Mouse (Mus musculus) liver, embryonic 13.5 days (tissue): ENCODE results near the gene Gm21903. TPM values are rescaled to one million over a fixed set of nuclear protein-coding genes. Genes with fewer than 3 reads are reported as not detected.
"Not testable (repeated sequence)": the region's sequence is repeated elsewhere in the genome, so short reads cannot be mapped to it uniquely, and the experiment has no call there.

Experiments
- ATAC-seq: fragments of 200-750 bp; cut with Nextera tagmentation; 2 replicates; pipeline ENCODE4 v1.8.0; 2017; ENCODE audit warnings: low read depth, mild to moderate bottlenecking, moderate number of reproducible peaks, moderate library complexity
- DNase-seq: peaks from one replicate; pipeline ENCODE4 v3.0.0; 2022
- H3K27ac ChIP-seq: fragments of 300-500 bp; sonication (generic); 2 replicates; pipeline ENCODE4 v1.5.1; 2015; ENCODE audit warnings: moderate library complexity, mild to moderate bottlenecking, inconsistent platforms
- H3K27me3 ChIP-seq: fragments of 300-500 bp; sonication (generic); 2 replicates; pipeline ENCODE4 v1.6.1; 2015; ENCODE audit warnings: mild to moderate bottlenecking, inconsistent platforms
- H3K36me3 ChIP-seq: fragments of 300-500 bp; sonication (generic); 2 replicates; pipeline ENCODE4 v1.6.1; 2015; ENCODE audit warnings: mild to moderate bottlenecking, inconsistent platforms
- H3K4me1 ChIP-seq: fragments of 300-500 bp; sonication (generic); replicated peaks from 2 replicates; pipeline ENCODE4 v1.6.1; 2015; ENCODE audit warnings: inconsistent platforms
- H3K4me2 ChIP-seq: fragments of 300-500 bp; sonication (generic); 2 replicates; pipeline ENCODE4 v1.6.1; 2015; ENCODE audit warnings: inconsistent platforms, mild to moderate bottlenecking, moderate library complexity
- H3K4me3 ChIP-seq: fragments of 300-500 bp; sonication (generic); replicated peaks from 2 replicates; pipeline ENCODE4 v1.5.1; 2015; ENCODE audit warnings: mild to moderate bottlenecking, inconsistent platforms
- H3K9ac ChIP-seq: fragments of 300-500 bp; sonication (generic); 2 replicates; pipeline ENCODE4 v1.6.1; 2015; ENCODE audit warnings: mild to moderate bottlenecking, inconsistent platforms
- H3K9me3 ChIP-seq: fragments of 300-500 bp; sonication (generic); replicated peaks from 2 replicates; pipeline ENCODE4 v1.6.1; 2016; ENCODE audit warnings: inconsistent platforms
- whole genome bisulfite sequencing: fragments of 180-500 bp; shearing (Covaris S2); methylation state at CpG from one replicate; pipeline ENCODE4 v1.1.7; 2015; ENCODE audit not compliant: insufficient replicate concordance; 5-methylcytosine and 5-hydroxymethylcytosine counted together
- polyA plus RNA-seq: library from polyadenylated mRNA; unstranded; fragments of >200 nt; fragmentation: Nextera tagmentation; extraction: Ambion mirVana; gene quantifications from 2 replicates; pipeline ENCODE4 v1.2.1, GENCODE M21; 2015

Gene Gm21903
- not detected in 2 replicates for polyA plus RNA-seq

DNA sequence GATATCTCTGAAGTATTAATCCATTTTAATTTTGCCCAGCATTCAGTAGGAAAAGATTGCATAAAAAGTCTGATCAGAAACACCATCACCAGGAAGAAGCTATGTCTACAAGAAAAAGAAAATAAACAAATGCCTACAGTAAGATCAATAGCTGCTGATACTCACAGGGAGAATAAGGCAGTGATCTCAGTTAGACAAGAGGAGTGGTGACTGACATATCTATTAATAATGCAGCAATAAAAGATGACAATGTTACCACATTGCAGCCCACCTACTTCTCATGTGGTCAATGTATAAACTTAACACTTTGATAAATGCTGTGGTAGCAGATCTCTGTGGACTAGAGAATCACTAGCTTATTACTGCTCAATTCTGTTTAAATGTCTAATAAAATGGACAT lies at the start of gene Gm21903:
TSS of gene Gm21903 (minus strand) at position 101 of the 400 bp plus-strand sequence.
- Histone ChIP-seq H3K36me3 (no peaks in the 10 kb centered on the region), H3K4me1 (no peaks in the 10 kb centered on the region), H3K4me3 (no peak within 1 kb of the TSS), H3K27ac (no peak within 1 kb of the TSS), H3K27me3 (no peaks in the 10 kb centered on the region), H3K4me2 (no peak within 1 kb of the TSS), H3K9me3 (no peaks in the 10 kb centered on the region), H3K9ac (no peak within 1 kb of the TSS)
- ATAC-seq: no peak
- no peak for DNase-seq

DNA sequence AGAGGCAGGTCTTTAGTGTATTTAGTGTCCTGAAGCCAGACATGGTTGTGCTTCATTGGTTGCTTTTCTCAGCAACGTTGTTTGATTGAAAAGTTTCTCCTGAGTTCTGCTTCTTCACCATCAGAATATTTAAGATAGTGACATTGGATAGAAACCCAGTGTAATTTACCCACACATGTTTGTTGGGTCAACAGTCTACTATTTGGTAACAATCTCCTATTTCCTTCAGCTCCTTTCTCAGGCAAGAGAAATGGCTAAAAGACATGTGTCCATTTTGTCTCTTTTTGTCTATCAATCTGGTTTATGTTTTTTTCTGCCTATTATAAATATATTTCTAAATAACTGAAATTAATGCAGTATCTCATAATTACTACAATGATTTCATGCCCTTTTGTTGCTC lies 33.8 kb upstream of the Gm21903 start, which contains the start of gene Esp23:
TSS of gene Esp23 (minus strand) at position 101 of the 400 bp plus-strand sequence.
- no peak for DNase-seq
- no peak for ATAC-seq
- Histone ChIP-seq H3K27ac (no peak within 1 kb of the TSS), H3K9ac (no peak within 1 kb of the TSS), H3K36me3 (no peaks in the 10 kb centered on the region), H3K4me3 (no peak within 1 kb of the TSS), H3K27me3 (no peaks in the 10 kb centered on the region), H3K4me2 (no peak within 1 kb of the TSS), H3K4me1 (no peaks in the 10 kb centered on the region), H3K9me3 (peaks cover 4% of the 10 kb centered on the region; the same call in 1 of the 2 replicates)
- 23% methylated on average over 1 of the region's 1 CpGs for WGBS

- 0 out of 2 replicates have a peak, but pooled peaks cover 7% of the 10 kb centered on the region for H3K9me3 ChIP-seq
- ATAC-seq: no peak
- H3K36me3 ChIP-seq: no peaks in the 10 kb centered on the region
- H3K4me2 ChIP-seq: no peak overlapping the region
- DNase-seq: no peak
- H3K27me3 ChIP-seq: no peaks in the 10 kb centered on the region
- H3K27ac ChIP-seq: no peak overlapping the region
- H3K9ac ChIP-seq: no peak overlapping the region
- H3K4me1 ChIP-seq: no peaks in the 10 kb centered on the region
- no peak overlapping the region for H3K4me3 ChIP-seq
Observed at GRCm38 (mm10) chr17:39063641-39064040, 20.5 kb upstream of the Gm21903 start.

- not testable (repeated sequence) for H3K9ac ChIP-seq, DNase-seq, H3K27ac ChIP-seq, H3K9me3 ChIP-seq, H3K4me2 ChIP-seq, H3K36me3 ChIP-seq, H3K4me1 ChIP-seq, ATAC-seq, H3K4me3 ChIP-seq, H3K27me3 ChIP-seq
- 72% methylated on average over 3 of the region's 3 CpGs for WGBS
Observed at GRCm38 (mm10) chr17:39036395-39036794, 6.7 kb downstream of the Gm21903 start, which contains the start of gene Esp24. TSS of gene Esp24 (plus strand) at chr17:39036695.

GRCm38 (mm10) chr17:39017184-39017583 lies 26.0 kb downstream of the Gm21903 start:
- Histone ChIP-seq H3K4me1 (no peaks in the 10 kb centered on the region), H3K4me2 (no peak overlapping the region), H3K27me3 (no peaks in the 10 kb centered on the region), H3K9me3 (no peaks in the 10 kb centered on the region), H3K36me3 (no peaks in the 10 kb centered on the region), H3K4me3 (no peak overlapping the region), H3K27ac (no peak overlapping the region), H3K9ac (no peak overlapping the region)
- ATAC-seq (no peak), DNase-seq (no peak)
- 55% methylated on average over 14 of the region's 14 CpGs for WGBS

DNA sequence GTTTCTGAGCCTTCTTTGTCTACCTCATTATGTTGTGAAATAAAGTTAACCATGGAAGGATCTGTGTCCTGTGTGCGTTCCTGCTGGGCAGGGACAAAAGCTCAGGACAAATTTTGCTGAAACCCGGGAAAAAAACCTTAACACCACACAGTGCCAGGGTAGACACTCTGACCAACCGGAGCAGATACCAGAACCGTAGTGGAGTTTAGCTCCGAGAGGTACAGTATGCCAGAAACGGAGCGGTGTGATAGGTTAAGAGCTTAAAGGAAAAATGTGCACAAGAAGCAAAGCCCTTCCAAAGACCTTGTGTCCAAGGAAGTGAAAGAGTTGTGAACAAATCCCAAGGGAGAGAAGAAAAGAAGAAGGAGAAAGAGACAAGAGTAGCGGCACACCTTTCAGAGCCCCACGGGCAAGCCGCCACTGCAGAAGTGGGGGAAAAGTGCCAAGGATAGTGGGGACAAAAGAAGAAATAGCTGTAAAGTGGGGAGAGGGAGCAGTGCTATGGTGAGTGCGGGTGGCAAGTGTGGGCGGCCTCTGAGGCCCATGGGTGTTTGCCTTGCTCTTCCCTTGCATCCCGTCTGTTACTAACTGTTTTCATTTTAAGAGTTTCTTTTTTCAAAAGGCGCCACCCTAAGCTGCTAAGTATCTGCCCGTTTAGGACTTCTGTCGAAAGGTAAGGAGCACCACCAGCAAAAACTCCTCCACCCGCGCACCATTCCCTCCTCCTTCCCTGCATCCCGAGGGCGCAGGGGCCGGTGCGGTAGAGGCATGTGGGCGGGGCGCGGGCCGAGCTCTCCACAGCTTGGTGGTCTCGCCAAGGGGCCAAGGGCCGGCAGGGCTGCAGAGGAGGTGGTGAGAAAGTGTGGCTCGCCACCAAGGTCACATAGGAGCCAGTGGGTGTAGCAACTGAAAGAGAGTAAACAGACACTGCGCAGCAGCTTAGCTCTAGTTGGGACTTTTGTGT lies 32.2 kb downstream of the Gm21903 start:
- DNase-seq (no peak), ATAC-seq (no peak)
- no peaks in the 10 kb centered on the region for H3K27me3 ChIP-seq
- H3K4me3 ChIP-seq: 0 out of 2 replicates have a peak overlapping the region, but pooled peaks have one; percentile 14
- no peaks in the 10 kb centered on the region for H3K4me1 ChIP-seq
- H3K27ac ChIP-seq: no peak overlapping the region
- 0 out of 2 replicates have a peak overlapping the region, but pooled peaks have one; percentile 14 for H3K4me2 ChIP-seq
- 28% methylated on average over 30 of the region's 30 CpGs for WGBS
- H3K36me3 ChIP-seq: no peaks in the 10 kb centered on the region
- H3K9me3 ChIP-seq: 0 out of 2 replicates have a peak, but pooled peaks cover 4% of the 10 kb centered on the region
- no peak overlapping the region for H3K9ac ChIP-seq

DNA sequence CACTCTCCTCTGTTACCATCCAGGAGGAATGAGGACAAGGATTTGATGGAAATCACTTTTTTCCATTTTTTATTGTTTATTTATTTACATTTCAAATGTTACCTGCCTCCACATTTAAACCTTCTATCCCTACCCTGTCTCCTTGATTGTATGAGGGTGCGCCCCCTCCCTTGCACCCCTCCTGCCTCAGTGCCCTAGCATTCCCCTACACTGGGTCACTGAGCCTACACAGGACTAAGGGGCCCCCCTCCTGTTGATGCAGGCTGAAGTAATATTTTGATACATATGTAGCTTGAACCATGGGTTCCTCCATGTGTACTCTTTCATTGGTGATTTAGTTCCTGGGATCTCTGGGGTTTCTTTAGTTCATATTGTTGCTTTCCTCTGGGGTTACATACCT lies 33.3 kb downstream of the Gm21903 start:
- Histone ChIP-seq H3K27me3 (no peaks in the 10 kb centered on the region), H3K4me2 (no peak overlapping the region), H3K4me1 (no peaks in the 10 kb centered on the region), H3K9ac (no peak overlapping the region), H3K9me3 (0 out of 2 replicates have a peak, but pooled peaks cover 4% of the 10 kb centered on the region), H3K4me3 (no peak overlapping the region), H3K36me3 (no peaks in the 10 kb centered on the region), H3K27ac (no peak overlapping the region)
- DNase-seq (no peak), ATAC-seq (no peak)
- WGBS: 67% methylated on average over 1 of the region's 1 CpGs

Other genes starting within 250 kb of the Gm21903 start
- gene Esp24, start 6.6 kb downstream of the Gm21903 start, polyA plus RNA-seq: not detected in 2 replicates
- gene Esp23, start 33.7 kb upstream of the Gm21903 start, polyA plus RNA-seq: not detected in 2 replicates
- not detected in 2 replicates for gene Esp22, start 52.0 kb upstream of the Gm21903 start, polyA plus RNA-seq